Mouse (Mus musculus) frontal cortex, adult 2 months (tissue): ENCODE data around the gene Socs1. TPM values are rescaled to one million over a fixed set of nuclear protein-coding genes. Genes with fewer than 3 reads are reported as not detected.
"Not testable (repeated sequence)": the region's sequence is repeated elsewhere in the genome, so short reads cannot be mapped to it uniquely, and the experiment has no call there.

Experiments used
- DNase-seq, 2 experiments: peaks; one replicate each; pipeline ENCODE4 v3.0.0; 2022; ENCODE audit warnings: low spot score in 1 of 2; ENCODE audit errors: extremely low spot score in 1 of 2
- polyA plus RNA-seq: library from polyadenylated mRNA; depleted of rRNA; stranded (reverse); fragments of >200 nt; gene quantifications from 2 replicates; pipeline ENCODE4 v1.2.3, GENCODE M21; 2012; rRNA removed

The Socs1 gene
- 0.88 and 1.2 TPM in 2 replicates for polyA plus RNA-seq

DNA sequence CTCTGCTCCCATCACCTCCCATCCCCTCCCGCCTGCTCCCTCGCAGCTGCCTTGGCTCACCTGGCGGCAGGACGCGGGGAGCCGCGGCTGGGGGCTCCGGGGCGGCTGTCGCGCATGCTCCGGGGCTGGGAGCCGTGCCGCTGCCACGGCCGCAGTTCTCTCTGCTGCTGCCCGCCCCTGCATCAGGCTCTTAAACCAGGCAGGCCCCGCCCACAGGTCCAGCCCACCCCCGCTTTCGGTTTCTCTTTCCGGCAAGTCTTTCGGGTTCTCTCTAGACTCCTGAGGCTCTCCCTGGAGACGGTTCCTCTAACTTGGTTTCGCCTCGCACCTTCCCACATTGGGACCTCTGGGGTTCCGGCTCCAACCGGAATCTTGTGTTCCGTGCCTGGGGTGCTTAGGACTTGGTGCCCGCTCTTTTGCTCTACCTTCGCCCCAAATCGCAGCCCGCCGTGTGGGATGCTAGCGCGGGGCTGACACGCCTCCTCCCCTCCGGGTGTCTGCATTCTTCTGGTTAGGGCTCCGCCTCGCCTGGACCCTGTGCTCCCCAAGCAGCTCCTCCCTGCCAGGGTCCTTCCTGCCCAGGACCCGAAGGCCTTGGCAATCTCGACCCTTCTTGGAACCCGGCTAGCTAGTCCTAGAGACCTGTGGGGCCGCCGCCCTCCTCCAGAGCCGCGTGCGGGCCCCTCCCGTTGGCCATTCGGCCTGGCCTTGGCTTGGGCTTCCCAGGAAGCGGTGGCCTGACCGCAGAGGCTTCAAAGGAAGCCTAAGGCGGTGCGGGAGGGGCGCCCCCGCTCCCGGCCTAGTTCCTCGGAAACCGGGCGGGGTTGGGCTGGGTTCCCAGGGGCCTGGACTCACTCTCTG is at the start of gene Socs1:
Socs1 (minus strand) TSS at position 166 of the 861 bp plus-strand sequence.
- peak; percentile 48 to 76 for DNase-seq

DNA sequence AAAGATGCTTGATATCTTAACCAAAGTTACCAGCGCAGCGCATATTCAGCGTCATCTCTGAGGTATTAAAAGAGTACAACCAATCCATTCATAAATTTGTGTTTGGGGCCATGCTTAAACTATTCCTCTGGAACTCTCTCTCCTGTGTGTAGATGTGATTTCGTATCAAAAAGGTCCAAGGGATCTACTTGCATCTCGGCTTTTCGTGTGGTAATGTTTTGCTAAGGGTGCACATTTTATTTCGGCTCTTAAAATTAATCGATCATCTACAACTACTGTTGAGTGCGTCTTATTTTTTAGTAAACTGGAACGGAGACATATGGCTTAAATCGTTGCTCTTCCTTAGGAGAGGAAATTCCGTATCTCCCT is 49.2 kb upstream of the Socs1 start:
- no peak for DNase-seq

DNA sequence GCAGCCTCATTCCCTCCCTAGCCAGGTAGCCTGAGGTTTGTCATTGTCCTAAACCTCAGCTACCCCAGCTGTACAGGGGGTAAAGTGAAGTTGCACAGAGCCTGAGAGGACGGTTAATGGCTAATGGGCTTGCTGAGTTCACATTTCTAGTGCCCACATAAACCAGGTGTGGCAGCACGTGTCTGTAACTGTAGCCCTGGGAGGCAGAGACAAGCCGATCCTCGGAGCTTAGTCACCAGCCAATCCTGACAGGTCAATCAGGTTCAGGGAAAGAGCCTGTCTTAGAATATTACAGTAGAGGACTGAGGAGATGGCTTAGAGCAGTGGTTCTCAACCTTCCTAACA is 43.1 kb upstream of the Socs1 start:
- DNase-seq: no peak

DNA sequence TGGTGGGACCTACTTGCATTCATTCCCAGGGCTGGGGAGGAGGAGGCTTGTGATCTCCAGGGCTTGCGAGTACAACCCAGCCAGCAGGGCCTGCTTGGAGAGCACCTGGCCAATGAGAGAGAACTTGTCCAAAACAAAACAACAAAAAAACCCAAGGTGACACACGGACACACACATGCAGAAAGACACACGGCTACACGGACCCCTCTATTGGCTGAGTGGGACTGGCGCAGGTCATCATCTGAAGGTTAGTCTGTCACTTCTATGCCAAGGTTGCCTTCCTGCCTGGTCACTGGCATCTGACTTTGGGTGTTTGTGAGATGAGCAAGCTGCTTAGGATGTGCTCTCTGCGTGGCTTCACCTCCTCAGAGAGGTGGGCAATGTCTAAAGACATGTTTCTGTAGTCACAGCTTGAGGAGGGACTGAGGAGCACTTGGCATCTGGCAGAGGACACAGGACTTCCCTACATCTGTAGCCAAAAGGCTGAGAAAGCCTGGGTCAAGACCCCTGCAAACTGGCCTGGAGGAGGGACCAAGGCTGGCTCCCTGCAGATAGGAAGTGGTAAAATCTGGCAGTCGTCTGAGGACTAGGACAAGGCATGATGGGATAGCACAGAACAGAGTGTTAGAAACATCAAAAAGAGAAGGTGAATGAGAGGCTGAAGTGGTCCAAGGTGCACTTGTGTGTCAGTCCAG is 42.6 kb upstream of the Socs1 start:
- no peak for DNase-seq

DNA sequence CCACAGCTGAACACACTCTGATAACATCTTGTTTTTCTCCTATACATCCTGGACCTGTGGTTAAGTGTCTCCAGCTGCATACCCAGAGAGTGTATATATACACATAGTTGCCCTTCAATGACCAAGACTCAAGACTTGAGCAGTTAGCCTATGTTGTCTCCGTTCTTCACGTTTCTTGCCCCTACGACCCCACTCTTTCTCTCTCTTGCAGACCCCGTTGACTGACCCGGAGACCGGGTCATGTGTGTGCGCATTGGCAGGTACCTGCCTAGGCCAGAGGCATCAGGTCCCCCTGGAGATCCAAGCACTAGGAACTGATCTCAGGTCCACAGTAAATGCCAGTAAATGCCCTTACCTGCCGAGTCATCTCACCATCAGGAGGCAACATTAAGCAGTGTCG is 41.9 kb upstream of the Socs1 start:
- no peak for DNase-seq

DNA sequence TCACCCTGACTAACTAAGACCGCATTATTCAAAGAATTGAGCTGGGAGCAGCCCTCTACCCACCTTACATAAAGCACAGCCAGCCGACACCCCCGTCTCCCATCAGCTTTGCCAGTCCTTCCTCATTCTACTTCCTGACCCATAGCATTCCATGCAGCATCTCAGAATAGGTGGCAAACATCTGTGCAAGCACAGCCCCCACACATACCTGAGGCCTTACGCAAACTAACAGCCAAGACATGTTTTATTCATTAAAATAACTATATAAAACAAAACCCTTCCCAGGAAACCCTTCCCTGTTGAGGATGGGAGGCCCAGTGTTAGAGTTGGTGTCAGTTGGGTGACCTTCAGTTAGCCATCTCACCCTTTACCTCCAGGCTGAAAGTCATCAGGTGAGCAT is 40.5 kb upstream of the Socs1 start:
- no peak for DNase-seq

DNA sequence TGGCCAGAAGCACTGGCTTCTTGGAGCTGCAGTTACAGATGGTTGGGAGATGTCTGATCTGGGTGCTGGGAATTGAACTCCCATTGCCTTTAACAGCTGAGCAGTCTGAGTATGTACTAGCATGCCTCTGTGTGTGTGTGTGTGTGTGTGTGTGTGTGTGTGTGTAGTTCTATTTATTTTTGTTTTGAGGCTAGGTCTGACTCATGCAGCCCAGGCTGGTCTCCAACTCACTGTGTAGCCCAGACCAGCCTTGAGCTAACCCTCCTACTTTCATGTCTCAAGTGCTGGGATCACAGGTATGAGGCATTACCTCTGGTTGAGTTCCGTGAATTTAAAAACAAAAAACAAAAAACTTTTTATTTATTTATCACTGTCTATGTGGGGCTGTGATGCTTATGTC is 39.2 kb upstream of the Socs1 start:
- DNase-seq: no peak

DNA sequence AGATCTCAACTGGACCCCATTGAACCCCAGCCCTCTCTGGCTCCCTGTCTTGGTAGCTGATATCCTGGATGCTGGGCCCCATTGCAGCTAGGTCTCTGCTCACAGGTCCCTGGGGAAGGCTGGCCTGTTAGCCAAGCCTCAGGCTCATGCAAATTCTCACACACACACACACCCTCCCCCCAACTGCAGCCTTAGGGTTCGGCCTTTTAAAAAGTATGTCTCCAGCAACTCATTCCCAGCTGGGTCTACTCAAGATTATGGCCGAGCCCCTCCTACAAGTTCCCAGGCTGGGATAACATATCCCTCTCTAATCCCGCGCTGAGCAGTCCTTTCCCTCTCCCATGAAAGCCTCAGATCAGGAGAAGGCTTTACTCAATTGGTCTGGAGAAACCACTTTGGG is 36.1 kb upstream of the Socs1 start:
- no peak for DNase-seq

DNA sequence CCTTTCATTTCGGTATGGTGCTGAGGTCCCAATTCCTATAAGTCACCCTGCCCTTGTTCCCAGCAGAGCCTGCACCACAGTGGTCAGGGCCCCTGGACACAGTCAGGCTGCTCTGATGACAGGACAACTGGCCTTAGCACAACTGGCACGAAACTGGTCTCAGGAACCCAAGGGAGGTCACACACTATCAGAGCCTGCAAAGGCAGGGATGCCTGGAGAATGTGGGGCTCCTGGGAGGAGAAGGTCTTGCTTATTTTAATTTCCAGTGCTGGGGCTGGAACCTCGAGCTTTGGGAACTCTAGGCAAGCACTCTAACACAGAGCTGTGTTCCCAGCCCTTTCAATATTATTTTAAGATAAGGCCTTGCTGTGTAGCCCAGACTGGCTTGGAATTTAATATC is 34.6 kb upstream of the Socs1 start:
- DNase-seq: no peak

DNA sequence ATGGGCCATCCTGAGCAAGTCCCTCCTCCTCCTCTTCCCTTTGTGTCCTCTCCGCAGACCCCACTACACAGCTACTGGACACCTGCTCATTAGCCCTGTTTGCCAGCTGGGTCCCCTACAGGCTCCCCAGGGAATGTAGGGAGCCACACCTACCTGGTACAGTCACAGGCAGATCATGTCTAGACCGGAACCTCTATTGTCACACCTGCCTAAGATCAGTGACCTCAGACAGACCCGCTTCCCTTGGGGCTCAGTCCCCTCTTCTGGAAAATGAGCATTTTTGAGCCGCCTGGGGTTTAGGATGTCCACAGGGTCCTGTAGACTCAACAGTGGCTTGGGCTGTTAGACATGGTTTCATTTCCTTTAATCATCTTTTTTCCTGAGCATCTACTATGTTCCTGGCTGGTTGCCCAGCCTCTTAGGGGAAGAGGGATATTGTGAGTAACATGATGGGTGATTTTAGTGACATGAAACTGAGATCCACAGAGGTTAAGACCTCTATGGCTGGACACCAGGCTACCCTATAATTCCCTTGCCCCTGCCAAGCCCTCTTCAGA is 33.3 kb upstream of the Socs1 start:
- DNase-seq: no peak

DNA sequence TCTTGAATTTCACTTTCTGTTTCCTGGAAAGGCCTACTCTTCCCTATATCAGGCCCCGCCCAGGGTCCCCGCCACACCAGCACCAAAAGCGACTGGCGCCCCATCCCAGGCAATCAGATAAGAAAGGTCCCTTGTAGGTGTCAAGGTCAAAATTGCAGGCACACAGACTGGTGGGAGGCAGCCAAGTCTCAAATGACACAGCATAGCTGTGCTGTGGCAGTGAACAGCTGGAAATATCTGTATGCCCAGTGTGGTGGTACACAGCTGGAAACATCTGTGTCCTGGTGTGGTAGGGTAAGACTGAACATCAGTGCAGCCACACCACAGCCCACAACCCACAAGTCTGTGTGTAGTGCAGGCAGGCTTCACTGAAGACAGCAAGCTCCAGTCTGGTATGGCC is 29.5 kb upstream of the Socs1 start:
- no peak for DNase-seq

DNA sequence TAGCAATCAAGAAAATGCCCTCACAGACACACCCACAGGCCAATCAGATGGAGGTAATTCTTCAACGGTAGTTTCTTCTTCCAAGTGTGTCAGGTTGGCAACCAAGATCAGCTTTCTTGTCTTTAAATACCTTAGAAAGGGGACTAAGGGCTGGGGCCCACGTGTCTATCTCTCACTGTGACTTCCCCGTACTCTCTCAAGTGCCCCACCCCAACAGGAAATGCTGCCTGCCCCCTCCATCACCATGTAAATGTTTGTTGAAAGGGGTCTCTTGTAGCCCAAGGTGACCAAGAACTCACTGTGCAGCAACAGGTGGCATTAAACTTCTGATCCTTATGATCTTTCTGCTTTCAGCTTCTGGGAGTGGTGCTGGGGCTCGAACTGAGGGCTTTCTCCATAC is 28.4 kb upstream of the Socs1 start:
- no peak for DNase-seq

DNA sequence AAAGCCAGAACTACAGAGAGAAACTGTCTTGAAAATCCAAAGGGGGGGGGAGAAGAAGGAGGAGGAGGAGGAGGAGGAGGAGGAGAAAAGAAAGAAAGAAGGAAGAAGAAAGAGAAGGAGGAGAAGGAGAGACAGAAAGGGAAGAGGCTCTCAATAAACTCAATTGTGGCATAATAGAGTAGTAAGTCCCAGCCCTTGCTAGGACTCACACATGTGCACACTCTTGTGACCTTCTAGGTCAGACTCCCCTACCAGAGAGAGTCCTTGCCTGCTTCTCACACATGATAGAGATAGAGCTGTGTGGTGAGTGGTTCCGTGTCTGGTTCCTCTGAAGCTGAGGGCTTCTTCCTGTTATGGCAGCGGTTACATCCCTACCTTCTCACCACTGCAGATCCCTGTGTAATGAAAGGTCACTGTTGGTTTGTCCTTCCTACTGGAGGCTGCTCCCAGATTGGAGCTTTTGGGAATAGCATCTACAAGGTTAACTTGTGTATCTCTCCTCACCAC is 27.6 kb upstream of the Socs1 start, which contains the start of gene Gm11172:
Gm11172 (plus strand) TSS at position 51 of the 507 bp plus-strand sequence.
- DNase-seq: no peak

DNA sequence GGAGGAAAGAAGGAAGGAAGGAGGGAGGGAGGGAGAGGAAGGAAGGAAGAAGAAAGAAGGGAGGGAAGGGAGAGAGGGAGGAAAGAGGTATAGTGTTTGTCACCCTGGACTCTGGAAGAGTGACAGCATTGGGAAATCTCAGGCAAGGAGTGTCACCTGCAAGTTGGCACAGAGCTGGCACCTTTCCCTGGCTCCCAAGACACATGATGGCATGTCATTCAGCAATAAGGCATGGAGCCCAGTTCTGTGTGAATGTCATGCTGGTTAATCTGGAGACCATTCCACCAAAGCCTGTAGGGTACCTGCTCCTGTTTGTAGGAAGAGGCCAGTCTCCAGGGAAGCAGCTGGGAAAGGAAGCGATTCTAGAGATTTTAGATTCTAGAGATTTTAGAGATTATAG is 25.0 kb upstream of the Socs1 start:
- DNase-seq: no peak

DNA sequence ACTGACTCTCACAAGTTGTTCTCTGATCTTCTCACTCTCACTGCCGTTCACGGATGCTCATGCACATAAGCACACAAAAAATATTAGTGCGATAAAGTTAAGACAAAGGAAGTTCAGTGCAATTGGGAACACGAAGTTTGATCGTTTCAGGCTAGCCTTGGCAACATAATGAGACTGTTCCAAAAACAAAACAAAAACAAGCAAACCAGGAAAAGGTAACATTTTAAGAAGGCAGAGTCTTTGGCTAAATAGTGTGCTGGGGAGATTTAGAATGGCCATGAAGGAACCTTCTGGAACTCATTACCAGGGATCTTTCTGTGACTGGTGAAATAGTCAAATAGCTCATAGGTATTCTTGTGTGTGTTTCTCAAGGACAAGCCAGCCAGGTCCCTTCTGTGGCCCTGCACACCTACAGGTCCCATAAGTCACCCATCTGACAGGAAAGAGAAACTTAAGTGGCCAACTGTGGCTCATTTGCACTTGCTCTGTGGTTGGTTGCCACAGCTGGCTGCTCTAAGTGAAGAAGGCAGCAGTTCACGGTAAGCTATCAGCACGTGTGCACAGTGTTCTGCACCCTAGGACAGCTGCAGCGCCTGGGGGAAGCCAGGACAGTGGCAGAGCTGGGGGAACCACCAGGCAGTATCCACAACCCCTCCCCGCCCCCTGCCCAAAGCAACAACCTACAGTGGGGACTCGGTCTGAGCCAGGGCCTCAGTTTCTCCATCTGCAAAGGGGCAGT is 20.6 kb upstream of the Socs1 start, which contains the start of gene Prm1:
Prm1 (minus strand) TSS at position 51 of the 739 bp plus-strand sequence.
- no peak for DNase-seq

DNA sequence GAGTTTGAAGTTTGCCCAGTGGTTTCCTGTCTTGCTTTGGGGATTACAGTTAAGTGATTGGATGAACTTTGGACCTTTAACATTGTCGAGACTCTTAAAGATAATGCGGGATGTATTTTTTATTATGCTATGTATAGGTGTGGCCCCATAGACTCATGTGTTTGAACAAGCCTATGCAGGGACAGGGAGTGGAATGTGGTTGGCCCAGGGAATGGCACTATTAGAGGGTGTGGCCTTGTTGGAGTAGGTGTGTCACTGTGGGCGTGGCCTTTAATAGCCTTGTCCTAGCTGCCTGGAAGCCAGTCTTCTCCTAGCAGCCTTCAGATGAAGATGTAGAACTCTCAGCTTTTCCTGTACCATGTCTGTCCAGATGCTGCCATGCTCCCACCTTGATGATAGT is 17.1 kb upstream of the Socs1 start:
- DNase-seq: not testable (repeated sequence)

DNA sequence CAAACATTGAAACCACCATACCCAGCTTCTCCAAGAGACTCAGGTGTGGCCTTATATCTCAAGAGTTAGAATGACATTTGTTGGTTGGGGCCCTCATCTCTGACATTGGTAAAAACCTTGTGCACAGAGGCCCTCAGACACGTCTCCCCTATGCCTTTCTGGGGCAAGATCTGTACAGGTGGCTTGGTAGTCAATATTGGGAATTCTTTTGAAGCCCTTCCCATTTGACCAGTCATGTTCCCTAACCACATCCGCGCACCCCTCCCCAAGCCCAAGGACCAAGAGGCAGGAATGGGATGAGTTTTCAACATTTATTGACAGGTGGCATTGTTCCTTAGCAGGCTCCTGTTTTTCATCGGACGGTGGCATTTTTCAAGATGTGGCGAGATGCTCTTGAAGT is 10.7 kb upstream of the Socs1 start, which contains the start of gene Prm2:
Prm2 (minus strand) TSS at position 101 of the 400 bp plus-strand sequence.
- no peak for DNase-seq

DNA sequence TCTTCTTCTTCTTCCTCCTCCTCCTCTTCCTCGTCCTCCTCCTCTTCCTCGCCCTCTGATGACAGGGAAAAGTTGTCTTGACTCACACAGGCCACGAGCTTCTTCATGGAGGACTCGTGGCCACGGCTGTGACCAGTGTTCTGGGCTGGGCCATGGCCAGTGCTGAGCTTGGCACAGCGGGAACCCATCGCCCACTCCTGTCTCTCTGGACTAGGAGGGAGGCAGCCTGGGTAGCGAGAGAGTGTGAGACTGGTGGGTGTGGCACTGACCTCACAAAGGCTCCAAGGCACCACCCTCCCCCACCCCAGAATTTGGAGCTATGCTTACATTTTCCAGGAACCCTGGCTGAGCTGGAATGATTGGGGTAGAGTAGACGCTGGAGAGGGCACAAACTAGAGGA is 5.4 kb upstream of the Socs1 start, which contains the start of gene Prm3:
Prm3 (minus strand) TSS at position 213 of the 400 bp plus-strand sequence.
- DNase-seq: no peak

DNA sequence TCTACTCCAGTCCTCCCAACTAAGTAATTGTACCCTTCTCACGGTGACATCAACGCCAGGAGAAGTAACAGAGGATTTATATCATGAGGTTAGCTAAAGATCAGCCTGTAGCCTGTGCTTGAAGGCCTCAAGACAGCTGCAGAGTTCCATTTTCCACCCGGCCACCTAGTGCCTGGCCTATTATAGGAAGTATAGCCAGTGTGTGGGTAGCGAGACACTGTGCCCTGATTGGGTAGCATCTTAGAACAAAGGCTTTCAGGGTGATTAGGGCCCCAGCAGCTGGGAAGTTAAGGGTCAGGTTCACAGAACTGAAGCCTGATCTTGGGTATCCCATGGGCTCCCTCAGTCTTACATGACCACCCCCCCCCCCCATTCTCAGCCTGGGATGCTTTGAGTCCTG is 3.5 kb upstream of the Socs1 start:
- DNase-seq: no peak

DNA sequence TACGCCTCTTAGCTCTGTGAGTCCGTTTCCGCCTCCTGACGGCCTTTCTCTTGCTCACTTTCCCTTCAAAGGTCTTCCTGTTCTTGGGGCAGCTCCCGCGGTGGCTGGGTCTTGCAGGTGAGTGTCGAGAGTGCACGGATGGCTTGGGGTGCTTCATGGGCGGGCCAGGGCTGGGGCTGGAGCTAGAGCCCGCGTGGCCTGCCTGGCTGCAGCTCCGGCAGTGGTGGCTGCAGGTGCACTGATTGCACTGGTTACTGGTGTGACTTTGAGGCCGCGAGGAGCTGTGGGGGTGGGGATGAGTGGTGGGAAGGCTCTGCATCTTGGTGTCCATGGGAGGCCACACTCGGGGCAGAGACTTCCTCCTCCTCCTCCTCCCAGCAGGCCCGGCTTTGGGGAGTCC is 2.9 kb upstream of the Socs1 start, which contains the start of gene Tnp2:
Tnp2 (minus strand) TSS at position 390 of the 400 bp plus-strand sequence.
- no peak for DNase-seq
